Mouse (Mus musculus) MEL (cell line): ENCODE measurements around the gene Magix. TPM values are rescaled to one million over a fixed set of nuclear protein-coding genes. Genes with fewer than 3 reads are reported as not detected.

Experiments used
- DNase-seq: peaks from one replicate; pipeline ENCODE4 v3.0.0; 2011; ENCODE audit warnings: low read depth, low spot score
- H3K27ac ChIP-seq: 2 replicates; pipeline ENCODE4 v1.5.1; 2012; ENCODE audit warnings: low read depth, mild to moderate bottlenecking, control low read depth, low read length, moderate library complexity; ENCODE audit not compliant: control insufficient read depth
- H3K27me3 ChIP-seq, 2 experiments: fragments of 150-350 bp in 1 of 2; sonication (generic) in 1 of 2; 2 replicates each; pipeline ENCODE4 v1.6.1; 2012; ENCODE audit warnings: low read length in 2 of 2, mild to moderate bottlenecking in 2 of 2, improper control_type of control experiment in 1 of 2, moderate library complexity in 1 of 2; ENCODE audit not compliant: insufficient read depth in 2 of 2, control insufficient read depth in 1 of 2
- H3K36me3 ChIP-seq, 2 experiments: 2 replicates each; pipeline ENCODE4 v1.6.1; 2012 to 2014; ENCODE audit warnings: low read length in 2 of 2, improper control_type of control experiment in 1 of 2, inconsistent platforms in 1 of 2, mild to moderate bottlenecking in 1 of 2; ENCODE audit not compliant: insufficient read depth in 2 of 2, control insufficient read depth in 1 of 2
- H3K4me1 ChIP-seq, 2 experiments: fragments of 150-350 bp in 1 of 2; sonication (generic) in 1 of 2; 2 replicates each; pipeline ENCODE4 v1.6.1; 2012; ENCODE audit warnings: low read length in 2 of 2, improper control_type of control experiment in 1 of 2, mild to moderate bottlenecking in 1 of 2; ENCODE audit not compliant: insufficient read depth in 2 of 2, control insufficient read depth in 1 of 2
- H3K4me3 ChIP-seq, 2 experiments: fragments of 150-350 bp in 1 of 2; sonication (generic) in 1 of 2; 2 replicates each; pipeline ENCODE4 v1.5.1; 2012; ENCODE audit warnings: low read depth in 2 of 2, low read length in 2 of 2, mild to moderate bottlenecking in 2 of 2, moderate library complexity in 2 of 2, control low read depth in 1 of 2, improper control_type of control experiment in 1 of 2; ENCODE audit not compliant: control insufficient read depth in 1 of 2, insufficient read depth in 1 of 2
- H3K79me2 ChIP-seq: 2 replicates; pipeline ENCODE4 v1.6.1; 2012; ENCODE audit warnings: mild to moderate bottlenecking, low read length, moderate library complexity; ENCODE audit not compliant: control insufficient read depth, poor library complexity, insufficient read depth
- H3K9ac ChIP-seq: 2 replicates; pipeline ENCODE4 v1.6.1; 2012; ENCODE audit warnings: low read depth, mild to moderate bottlenecking, control low read depth, low read length, moderate library complexity; ENCODE audit not compliant: control insufficient read depth, poor library complexity, severe bottlenecking
- H3K9me3 ChIP-seq: fragments of 150-350 bp; sonication (generic); replicated peaks from 2 replicates; pipeline ENCODE4 v1.6.1; 2012; ENCODE audit warnings: mild to moderate bottlenecking, low read length, improper control_type of control experiment, moderate library complexity; ENCODE audit not compliant: insufficient read depth
- CHD1 ChIP-seq: IDR thresholded peaks from 2 replicates; pipeline ENCODE4 v1.6.1; 2012; ENCODE audit warnings: low read depth, mild to moderate bottlenecking, inconsistent platforms, low read length, improper control_type of control experiment
- CTCF ChIP-seq, 3 experiments: IDR thresholded peaks in 2 of 3; conservative IDR thresholded peaks in 1 of 3; 2 replicates each; pipeline ENCODE4 v1.5.1; 2011 to 2012; ENCODE audit warnings: low read length in 3 of 3, low read depth in 2 of 3, mild to moderate bottlenecking in 2 of 3, improper control_type of control experiment in 1 of 3, inconsistent platforms in 1 of 3, mixed read lengths in 1 of 3, moderate library complexity in 1 of 3; ENCODE audit not compliant: control insufficient read depth in 1 of 3, insufficient read depth in 1 of 3, poor library complexity in 1 of 3, severe bottlenecking in 1 of 3
- E2F4 ChIP-seq: IDR thresholded peaks from 2 replicates; pipeline ENCODE4 v1.6.1; 2011; ENCODE audit warnings: low read depth, low read length, improper control_type of control experiment, borderline replicate concordance
- ELF1 ChIP-seq: IDR thresholded peaks from 2 replicates; pipeline ENCODE4 v1.6.1; 2014; ENCODE audit warnings: low read depth, mild to moderate bottlenecking, inconsistent platforms, low read length, improper control_type of control experiment, moderate library complexity
- ETS1 ChIP-seq: IDR thresholded peaks from 2 replicates; pipeline ENCODE4 v1.6.1; 2012; ENCODE audit warnings: low read depth, mild to moderate bottlenecking, inconsistent platforms, low read length, improper control_type of control experiment, moderate library complexity
- GATA1 ChIP-seq: IDR thresholded peaks from 2 replicates; pipeline ENCODE4 v1.6.1; 2011; ENCODE audit warnings: low read depth, low read length, improper control_type of control experiment
- MAFK ChIP-seq: IDR thresholded peaks from 2 replicates; pipeline ENCODE4 v1.6.1; 2011; ENCODE audit warnings: low read depth, mild to moderate bottlenecking, low read length, improper control_type of control experiment, borderline replicate concordance
- MEF2A ChIP-seq: IDR thresholded peaks from 2 replicates; pipeline ENCODE4 v1.6.1; 2014; ENCODE audit warnings: low read depth, mild to moderate bottlenecking, inconsistent platforms, low read length, improper control_type of control experiment; ENCODE audit not compliant: poor library complexity, insufficient replicate concordance, severe bottlenecking; ENCODE audit errors: extremely low read depth
- MYC ChIP-seq: IDR thresholded peaks from 2 replicates; pipeline ENCODE4 v1.6.1; 2011; ENCODE audit warnings: low read depth, mild to moderate bottlenecking, low read length, improper control_type of control experiment, moderate library complexity
- NELFE ChIP-seq: IDR thresholded peaks from 2 replicates; pipeline ENCODE4 v1.6.1; 2011; ENCODE audit warnings: low read depth, low read length, improper control_type of control experiment
- RAD21 ChIP-seq: IDR thresholded peaks from 2 replicates; pipeline ENCODE4 v1.6.1; 2011; ENCODE audit warnings: mild to moderate bottlenecking, low read depth, low read length, improper control_type of control experiment
- RCOR1 ChIP-seq: IDR thresholded peaks from 2 replicates; pipeline ENCODE4 v1.6.1; 2012; ENCODE audit warnings: low read depth, mild to moderate bottlenecking, inconsistent platforms, low read length, improper control_type of control experiment
- TAL1 ChIP-seq: IDR thresholded peaks from 2 replicates; pipeline ENCODE4 v1.6.1; 2012; ENCODE audit warnings: mild to moderate bottlenecking, inconsistent platforms, low read length, moderate library complexity, mixed read lengths
- TCF12 ChIP-seq: IDR thresholded peaks from 2 replicates; pipeline ENCODE4 v1.6.1; 2014; ENCODE audit warnings: low read depth, mild to moderate bottlenecking, inconsistent platforms, low read length, improper control_type of control experiment, moderate library complexity
- UBTF ChIP-seq: IDR thresholded peaks from 2 replicates; pipeline ENCODE4 v1.6.1; 2012; ENCODE audit warnings: low read depth, mild to moderate bottlenecking, inconsistent platforms, low read length, improper control_type of control experiment, moderate library complexity, borderline replicate concordance; ENCODE audit not compliant: insufficient read depth
- USF1 ChIP-seq: IDR thresholded peaks from 2 replicates; pipeline ENCODE4 v1.6.1; 2014; ENCODE audit warnings: low read depth, mild to moderate bottlenecking, inconsistent platforms, low read length, improper control_type of control experiment, moderate library complexity
- ZNF384 ChIP-seq: IDR thresholded peaks from 2 replicates; pipeline ENCODE4 v1.6.1; 2012; ENCODE audit warnings: low read depth, mild to moderate bottlenecking, inconsistent platforms, low read length, improper control_type of control experiment
- polyA plus RNA-seq, 2 experiments: library from polyadenylated mRNA; stranded (reverse) in 1 of 2; unstranded in 1 of 2; fragments of >175 nt in 1 of 2; fragments of >200 nt in 1 of 2; gene quantifications; 2 replicates each; pipeline versions ENCODE4 v1.2.1 to v1.2.4; 2012; ENCODE audit warnings: low replicate concordance in 2 of 2, low read depth in 1 of 2; ENCODE audit not compliant: insufficient read length in 2 of 2, insufficient read depth in 1 of 2, missing spikeins in 1 of 2
- total RNA-seq: library from RNA; depleted of rRNA; stranded (reverse); fragments of 300-350 nt; gene quantifications from 2 replicates; pipeline ENCODE4 v1.2.3, GENCODE M21; 2012

Gene Magix
- total and polyA plus RNA-seq, 3 experiments = 0.15 to 0.33 TPM; not detected in 1

- TF ChIP-seq RCOR1 = no peak
- TF ChIP-seq GATA1 = no peak
- TF ChIP-seq UBTF = no peak
- TF ChIP-seq TCF12 = no peak
- no peak for TF ChIP-seq MEF2A
- no peak for TF ChIP-seq ZNF384
- TF ChIP-seq CHD1 = 0 out of 2 replicates have a peak, but pooled peaks have one; percentile 55
- no peak for TF ChIP-seq TAL1
- TF ChIP-seq E2F4 = no peak
- TF ChIP-seq ELF1 = no peak
These were observed 2.1 kb downstream of the Magix start (continued) for GRCm38 (mm10) chrX:7678986-7679385.

GRCm38 (mm10) chrX:7675001-7675380 lies 6.1 kb downstream of the Magix start:
- Histone ChIP-seq H3K9me3 (no peaks in the 10 kb centered on the region), H3K27me3 (no peaks in the 10 kb centered on the region), H3K36me3 (peaks cover 0 to 22% of the 10 kb centered on the region in 2 experiments; a peak in 2 of 4 replicates), H3K4me1 (peaks cover 9 to 27% of the 10 kb centered on the region in 2 experiments), H3K9ac (peak overlapping the region; percentile 82), H3K4me3 (peak overlapping the region; percentile 67 to 81), H3K27ac (peak overlapping the region; percentile 95), H3K79me2 (peaks cover 4% of the 10 kb centered on the region; the same call in 1 of the 2 replicates)
- no peak for TF ChIP-seq NELFE
- TF ChIP-seq RAD21 = peak; percentile 13
- peak in 1 of 3 experiments; percentile 31; a peak in 4 of 6 replicates for TF ChIP-seq CTCF (IDR thresholded peaks at IDR 0.05 in 2 of 3, conservative IDR thresholded peaks at IDR 0.05 in 1 of 3; ENCODE audit: control insufficient read depth in 1 of 3, insufficient read depth in 1 of 3, low read depth in 2 of 3, low read length in 3 of 3, poor library complexity in 1 of 3, severe bottlenecking in 1 of 3)
- no peak for TF ChIP-seq MYC
- no peak for TF ChIP-seq ETS1
- TF ChIP-seq GATA1 = 0 out of 2 replicates have a peak, but pooled peaks have one; percentile 22
- no peak for TF ChIP-seq MAFK
- peak; percentile 57; the same call in 1 of the 2 replicates for TF ChIP-seq USF1
- DNase-seq = peak; percentile 72
